Mouse (Mus musculus) kidney, postnatal 10 days (tissue): ENCODE measurements at regions not wholly inside any gene's neighbourhood (a gene's known extent, or its start where the extent isn't known, plus 50 kb on each side); places are given as distances from the start of the nearest gene placed in this dataset.
A peak's percentile ranks its signal among the peaks of the same experiment; 100 is the strongest.
"Not testable (repeated sequence)": the region's sequence is repeated elsewhere in the genome, so short reads cannot be mapped to it uniquely, and the experiment has no call there.

Experiments
- DNase-seq: peaks from one replicate; pipeline ENCODE4 v3.0.0; 2021; ENCODE audit warnings: mixed read lengths

DNA sequence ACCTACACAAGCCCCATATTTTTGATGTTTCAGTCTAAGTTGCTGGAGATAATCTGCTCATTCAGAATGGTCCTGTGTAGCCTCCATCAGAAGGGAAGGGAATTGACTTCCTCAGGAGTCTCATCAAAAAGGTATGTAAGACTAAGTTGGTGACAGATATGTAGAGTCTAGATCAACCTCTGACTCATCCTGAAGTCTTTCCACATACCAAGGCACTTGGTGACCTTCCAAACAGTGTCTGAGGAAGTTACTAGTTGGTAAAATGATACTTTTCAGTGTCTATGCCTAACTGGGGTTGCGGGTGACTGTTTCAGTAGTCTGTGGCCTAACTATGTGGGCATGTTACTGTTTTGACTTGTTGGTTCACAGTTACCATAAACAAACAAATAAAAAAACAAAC is 133.0 kb upstream of the Plcb4 start:
- no peak for DNase-seq

GRCm38 (mm10) chr2:135529619-135530018 is 129.2 kb upstream of the Plcb4 start:
- no peak for DNase-seq

DNA sequence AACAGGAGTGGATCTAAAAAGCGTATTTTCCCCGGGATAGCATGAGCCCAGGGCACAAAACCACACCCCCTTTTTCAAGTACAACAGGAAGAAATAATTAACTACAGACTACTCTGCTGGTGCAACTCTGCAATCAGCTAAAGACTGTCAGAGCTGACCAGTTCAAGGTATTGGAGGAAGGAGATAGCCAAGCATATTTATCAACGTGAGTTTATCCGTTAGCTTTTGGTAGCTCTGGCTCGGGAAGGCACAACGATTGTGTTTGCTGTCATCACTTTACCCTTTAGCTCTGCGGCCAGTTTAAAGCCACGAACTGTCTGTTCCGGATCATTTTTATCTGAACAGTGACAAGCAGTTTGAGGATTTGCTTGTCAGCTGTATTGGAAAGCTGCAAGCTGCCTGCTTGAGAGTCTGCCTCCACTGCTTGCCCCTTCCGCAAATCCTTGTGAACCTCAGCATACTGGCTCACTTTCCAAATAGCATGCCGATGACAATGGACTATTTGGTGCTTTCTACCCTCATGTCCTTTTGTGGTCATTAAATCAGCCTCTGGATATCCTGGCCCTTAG is 122.4 kb upstream of the Plcb4 start:
- DNase-seq = no peak

DNA sequence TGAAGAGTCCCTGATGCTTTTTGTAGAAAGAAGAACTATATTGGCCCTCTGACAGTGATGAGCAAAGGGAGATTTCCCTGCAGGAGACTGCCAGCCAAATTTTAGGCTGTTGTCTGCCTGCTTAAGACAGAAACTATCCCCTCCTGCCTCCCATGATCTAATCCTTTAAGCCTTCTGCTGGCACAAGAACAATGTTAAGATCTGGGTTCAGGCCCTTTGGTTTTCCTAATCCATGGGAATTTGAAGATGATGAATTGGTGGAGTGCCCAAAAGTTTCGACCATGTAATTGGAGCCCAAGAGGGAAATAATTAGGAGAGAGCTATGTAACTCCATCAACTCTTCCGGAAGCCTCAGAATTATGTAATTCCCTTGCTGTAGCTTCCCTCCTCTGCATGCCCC is 120.8 kb upstream of the Plcb4 start:
- DNase-seq = no peak

DNA sequence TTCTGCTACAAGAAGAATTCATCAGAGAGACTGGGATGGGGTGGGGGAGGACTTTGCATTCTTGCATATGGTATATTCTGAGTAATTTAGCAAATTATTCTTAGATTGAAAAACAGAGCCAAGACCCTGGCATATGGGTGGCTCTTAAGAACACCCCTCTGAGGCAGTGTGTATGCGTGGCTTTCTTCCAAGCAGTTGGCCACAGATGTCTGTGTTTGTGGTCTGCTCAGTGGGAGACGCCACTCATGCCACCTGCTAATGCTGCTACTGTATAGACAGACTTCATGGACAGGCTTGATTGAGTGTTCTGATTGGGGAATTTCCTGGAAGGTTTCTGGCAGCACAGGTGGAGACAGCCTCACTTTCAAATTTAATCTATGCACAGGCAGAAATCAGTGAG is 117.8 kb upstream of the Plcb4 start:
- DNase-seq = no peak

GRCm38 (mm10) chr2:135541930-135542329 is 116.9 kb upstream of the Plcb4 start:
- no peak for DNase-seq

DNA sequence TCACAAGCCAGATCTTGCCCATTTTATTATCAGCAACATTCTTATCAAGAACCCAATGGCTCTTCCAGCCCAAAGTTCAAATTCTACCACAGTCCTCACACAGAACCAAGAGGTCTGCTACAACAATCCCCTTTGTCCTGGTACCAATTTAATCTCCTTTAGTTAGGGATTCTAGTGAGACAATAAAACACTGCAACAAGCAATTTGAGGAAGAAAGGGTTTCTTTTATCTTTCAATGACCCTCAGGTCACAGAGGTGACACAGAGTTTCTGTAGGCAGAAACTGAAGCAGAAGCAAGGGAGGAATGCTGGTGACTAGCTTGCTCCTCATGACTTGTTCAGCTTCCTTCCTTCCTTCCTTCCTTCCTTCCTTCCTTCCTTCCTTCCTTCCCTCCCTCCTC is 113.9 kb upstream of the Plcb4 start:
- DNase-seq = no peak

- DNase-seq = no peak
Observed at GRCm38 (mm10) chr2:135547966-135548365, 110.8 kb upstream of the Plcb4 start.

DNA sequence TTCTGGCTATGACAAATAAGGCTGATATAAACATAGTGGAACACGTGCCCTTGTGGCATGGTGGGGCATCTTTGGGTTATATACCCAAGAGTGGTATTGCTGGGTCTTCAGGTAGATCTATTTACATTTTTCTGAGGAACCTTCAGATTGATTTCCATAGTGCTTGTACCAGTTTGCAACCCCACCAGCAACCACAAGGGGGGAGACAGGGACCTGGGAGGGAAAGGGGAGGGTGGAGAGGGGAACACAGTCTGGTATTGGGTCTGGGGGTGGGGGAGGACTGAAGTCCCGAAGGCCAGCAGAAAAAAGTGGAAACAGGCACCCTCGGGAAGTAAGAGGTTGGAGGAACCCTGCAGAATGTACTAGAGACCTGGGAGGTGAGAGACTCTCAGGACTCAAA is 105.8 kb upstream of the Plcb4 start:
- peak; percentile 31 for DNase-seq

DNA sequence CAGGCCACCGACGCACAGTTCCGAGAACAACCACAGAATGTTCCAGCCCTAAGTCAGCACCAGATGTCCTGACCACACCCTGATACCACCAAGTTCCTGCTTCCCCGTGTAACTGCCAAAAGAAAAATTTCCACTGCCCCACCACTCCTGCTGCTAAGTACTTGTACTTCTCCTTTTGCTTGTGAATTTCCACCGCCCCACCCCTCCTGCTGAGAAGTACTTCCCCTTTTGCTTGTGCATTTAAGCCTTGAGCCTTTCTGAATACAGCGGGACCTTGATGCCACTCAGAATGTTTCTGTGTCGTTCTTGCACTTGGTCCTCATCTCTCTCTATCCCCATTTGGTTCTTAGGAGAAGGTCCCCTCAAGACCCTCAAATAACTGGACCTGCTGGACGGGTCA is 100.8 kb upstream of the Plcb4 start:
- not testable (repeated sequence) for DNase-seq

- DNase-seq = no peak
Observed at GRCm38 (mm10) chr2:135559328-135559727, 99.5 kb upstream of the Plcb4 start.

DNA sequence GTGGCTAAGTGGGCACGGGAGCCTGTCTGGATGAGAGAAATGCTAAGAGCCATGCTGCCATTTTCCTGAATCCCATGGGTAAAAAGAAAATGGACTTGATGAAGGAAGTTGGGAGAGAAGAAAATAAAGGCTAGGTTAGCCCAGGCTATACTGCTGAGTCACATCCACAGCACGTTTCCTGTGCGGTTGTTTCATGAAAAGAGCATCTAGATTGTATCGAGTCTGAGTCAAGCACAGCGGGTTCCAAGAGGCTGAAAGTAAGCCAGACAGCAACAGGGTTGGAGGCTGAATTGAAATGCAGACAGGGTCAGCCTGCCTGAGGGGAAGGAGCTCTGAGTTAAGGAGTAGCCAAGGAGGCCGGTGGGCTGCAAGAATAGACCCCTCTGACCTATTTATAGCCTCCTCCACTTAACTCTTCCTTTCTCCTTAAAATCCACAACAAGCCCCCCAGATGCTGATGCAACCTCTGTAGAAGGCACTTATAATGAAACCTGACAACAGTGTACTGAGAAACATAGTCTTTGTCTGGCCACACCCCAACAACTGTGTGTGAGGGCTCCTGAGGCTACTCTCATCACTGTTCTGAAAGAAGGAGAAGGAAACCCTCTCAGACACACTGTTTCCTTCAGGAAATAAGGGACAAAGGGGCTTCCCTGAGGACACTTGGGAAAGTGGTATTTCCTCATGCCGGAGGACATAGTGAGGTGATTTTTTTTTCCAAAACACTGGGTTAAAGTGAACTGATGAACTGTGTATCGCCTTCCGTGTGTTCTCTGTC is 98.7 kb upstream of the Plcb4 start:
- DNase-seq = no peak

DNA sequence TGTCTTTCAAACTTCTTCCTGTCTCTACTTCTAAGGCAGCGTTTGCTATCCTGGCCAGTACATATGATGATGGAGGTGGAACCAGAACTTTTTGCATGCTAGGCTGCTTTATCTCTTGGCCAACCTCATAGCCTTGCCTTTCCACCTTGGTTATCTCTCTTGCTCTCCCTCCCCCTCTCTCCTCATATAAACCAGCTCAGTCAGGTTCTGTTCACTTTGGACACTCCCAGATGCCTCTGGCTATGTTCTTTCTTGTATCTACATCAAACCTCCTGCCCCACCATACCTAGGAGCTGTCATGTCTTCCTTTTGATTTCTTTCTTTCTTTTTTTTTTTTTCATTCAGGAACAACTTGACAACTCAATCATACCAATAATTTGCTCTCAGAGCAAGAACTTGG is 98.0 kb upstream of the Plcb4 start:
- DNase-seq = no peak

GRCm38 (mm10) chr2:135561716-135562115 is 97.1 kb upstream of the Plcb4 start:
- no peak for DNase-seq

DNA sequence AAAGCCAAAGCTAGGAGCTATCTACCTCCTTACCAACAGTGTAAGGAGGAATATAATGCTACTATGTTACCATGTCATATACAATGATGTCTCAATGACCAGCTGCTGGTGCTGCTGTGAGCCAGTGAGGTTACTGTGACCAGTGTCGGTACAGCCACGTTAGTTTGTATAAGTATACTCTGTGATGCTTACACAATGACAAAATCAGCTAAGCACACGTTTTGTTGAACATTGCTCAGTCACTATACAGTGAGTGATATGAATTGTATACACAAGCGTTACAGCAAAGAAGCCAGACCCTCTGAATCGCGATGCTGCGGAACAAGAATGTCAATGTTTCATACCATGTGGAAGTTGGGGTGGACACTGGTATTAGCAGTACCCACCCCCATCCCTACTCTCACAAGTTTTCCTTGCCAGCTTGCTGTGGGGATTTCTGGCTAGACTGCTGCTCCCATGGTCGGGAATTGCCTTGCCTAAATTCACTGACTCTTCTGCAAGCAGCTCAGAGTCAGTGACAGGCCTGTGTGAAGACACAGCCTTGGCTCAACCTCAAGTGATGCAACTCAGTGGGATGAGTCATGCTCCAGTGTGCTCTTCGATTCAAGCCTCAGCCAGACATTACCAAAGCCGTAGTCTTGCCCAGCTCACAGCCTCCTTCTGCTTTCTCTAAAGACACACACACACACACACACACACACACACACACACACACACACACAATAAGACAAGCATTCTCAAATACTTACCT is 96.5 kb upstream of the Plcb4 start:
- peak; percentile 30 for DNase-seq

GRCm38 (mm10) chr2:135564231-135564630 is 94.6 kb upstream of the Plcb4 start:
- DNase-seq = no peak

DNA sequence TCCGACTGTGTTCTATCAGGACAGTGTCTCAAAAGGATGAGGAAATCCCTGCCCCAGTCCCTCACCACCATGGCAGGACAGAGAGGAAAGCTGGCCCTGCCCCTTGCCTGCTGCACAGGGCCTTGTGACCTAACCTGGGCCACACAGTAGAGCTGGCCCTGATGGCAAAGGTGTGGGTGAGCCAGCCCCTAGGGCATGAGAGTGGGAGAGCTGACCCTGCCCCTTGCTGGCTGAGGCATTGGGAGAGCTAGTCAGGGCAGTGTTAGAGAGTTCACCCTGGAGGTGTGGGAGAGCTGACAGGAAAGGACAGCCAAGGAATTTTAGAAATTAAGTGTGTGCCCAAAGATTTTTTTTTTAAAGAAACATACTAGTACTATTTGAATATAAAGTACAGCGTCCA is 90.5 kb upstream of the Plcb4 start:
- DNase-seq = no peak

- DNase-seq = no peak
Observed at GRCm38 (mm10) chr2:135571599-135571998, 87.2 kb upstream of the Plcb4 start.

DNA sequence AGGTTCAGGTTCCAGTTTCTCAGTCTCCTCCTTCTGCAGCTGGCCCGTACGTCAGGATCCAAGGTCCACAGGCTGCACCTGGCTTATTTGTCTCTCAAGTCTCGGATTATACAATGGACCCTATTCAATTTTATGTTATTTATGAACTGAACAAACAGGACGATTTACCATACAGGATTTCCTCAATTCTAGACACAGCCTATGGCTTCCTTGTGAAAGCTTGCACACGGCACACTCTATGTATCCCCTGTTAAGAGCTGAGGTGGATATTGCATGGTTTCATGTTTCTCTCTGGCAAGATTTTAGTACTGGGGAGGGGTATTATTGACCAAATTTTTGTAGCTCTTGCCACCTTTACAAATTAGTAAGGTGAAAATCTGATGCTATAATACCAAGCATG is 81.6 kb upstream of the Plcb4 start:
- DNase-seq = no peak

- DNase-seq = peak; percentile 37
Observed at GRCm38 (mm10) chr2:135578135-135578534, 80.7 kb upstream of the Plcb4 start.

GRCm38 (mm10) chr2:135579514-135579913 is 79.3 kb upstream of the Plcb4 start:
- no peak for DNase-seq

- DNase-seq = no peak
Observed at GRCm38 (mm10) chr2:135580051-135580450, 78.8 kb upstream of the Plcb4 start.

- DNase-seq = no peak
Observed at GRCm38 (mm10) chr2:135582341-135582740, 76.5 kb upstream of the Plcb4 start.

DNA sequence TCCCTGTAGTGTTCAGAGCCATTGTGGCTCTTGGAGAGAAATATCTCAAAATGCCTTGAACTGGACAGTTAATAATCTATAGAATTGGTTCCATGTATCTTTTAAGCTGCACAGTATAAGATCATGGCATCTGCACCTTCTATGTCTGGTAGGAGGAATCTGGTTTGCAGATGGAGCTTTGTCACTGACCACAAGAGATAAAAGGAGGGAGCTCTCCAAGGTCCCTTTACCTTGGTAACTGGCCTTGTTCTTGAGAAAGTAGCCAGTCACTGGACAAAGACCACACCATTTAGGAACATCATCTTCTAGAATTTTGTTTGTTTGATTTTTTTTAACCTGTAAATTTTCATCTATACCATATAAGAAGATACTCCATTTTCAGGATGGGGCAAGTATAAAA is 52.5 kb upstream of the Plcb4 start:
- no peak for DNase-seq
